Mouse (Mus musculus): Measurements from ENCODE around the gene 3110009E18Rik. TPM values are rescaled to one million over a fixed set of nuclear protein-coding genes. Genes with fewer than 3 reads are reported as not detected.

The 3110009E18Rik gene
- polyA plus RNA-seq, 1 experiment = 5.5 TPM

DNA sequence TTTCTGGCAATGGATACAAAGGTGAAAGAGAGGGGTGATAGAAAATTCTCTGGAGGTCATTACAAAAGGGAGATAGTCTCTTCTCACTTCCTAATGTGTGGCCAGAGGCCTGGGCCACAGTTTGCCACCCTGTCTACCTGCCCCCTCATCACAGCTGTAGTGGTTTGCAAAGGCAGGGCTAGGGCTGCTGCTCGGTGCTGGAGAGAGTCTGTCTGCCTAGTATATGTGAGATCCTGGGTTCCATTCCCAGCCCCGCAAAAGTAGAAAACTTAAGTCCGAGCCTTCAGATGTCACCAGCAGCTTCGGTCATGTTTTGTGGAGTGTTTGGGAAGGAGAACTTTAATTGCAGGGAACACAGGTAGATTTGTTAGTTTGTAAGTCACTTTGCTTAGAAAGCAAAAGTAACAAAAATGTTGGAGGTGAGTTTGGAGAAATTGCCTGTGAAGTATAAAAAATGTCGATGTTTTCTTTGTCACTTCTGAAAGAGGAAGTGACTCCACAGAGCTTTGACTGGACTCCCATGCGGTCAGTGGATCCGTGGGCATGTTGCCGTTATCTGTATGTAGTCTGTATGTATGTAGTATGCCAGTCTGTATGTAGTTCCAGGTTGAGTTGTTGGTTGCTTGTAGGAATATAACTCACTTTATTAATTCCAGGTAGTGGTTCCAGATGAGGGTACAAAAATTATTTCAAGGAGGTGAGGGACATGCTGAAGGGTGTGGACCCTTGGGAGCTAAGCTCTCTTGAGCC is 1.8 kb downstream of the 3110009E18Rik start:
- Histone ChIP-seq H3K4me1 (replicated peaks; ENCODE audit: control insufficient read depth, insufficient read depth, low read length) (peaks cover 19% of the 10 kb centered on the region), H3K27ac (ENCODE audit: control insufficient read depth, insufficient read depth, low read length) (no peak overlapping the region), H3K4me3 (ENCODE audit: control insufficient read depth, insufficient read depth, low read length) (no peak overlapping the region), H3K27me3 (ENCODE audit: control insufficient read depth, insufficient read depth, low read length) (no peaks in the 10 kb centered on the region), H3K36me3 (ENCODE audit: control insufficient read depth, insufficient read depth, low read length) (no peaks in the 10 kb centered on the region)
- DNase-seq = no peak
- 76% methylated on average over 8 of the region's 8 CpGs for WGBS
- TF ChIP-seq POLR2A (IDR thresholded peaks at IDR 0.05; ENCODE audit: control insufficient read depth, extremely low read depth, insufficient read depth, low read length, poor library complexity) = no peak
- no peak for TF ChIP-seq CTCF (IDR thresholded peaks at IDR 0.05; ENCODE audit: borderline replicate concordance, control insufficient read depth, extremely low read depth, insufficient read depth, low read length, poor library complexity)

GRCm38 (mm10) chr1:120124839-120125238 is 3.9 kb downstream of the 3110009E18Rik start:
- TF ChIP-seq CTCF (IDR thresholded peaks at IDR 0.05; ENCODE audit: borderline replicate concordance, control insufficient read depth, extremely low read depth, insufficient read depth, low read length, poor library complexity) (no peak), POLR2A (IDR thresholded peaks at IDR 0.05; ENCODE audit: control insufficient read depth, extremely low read depth, insufficient read depth, low read length, poor library complexity) (no peak)
- Histone ChIP-seq H3K27ac (ENCODE audit: control insufficient read depth, insufficient read depth, low read length) (no peak overlapping the region), H3K27me3 (ENCODE audit: control insufficient read depth, insufficient read depth, low read length) (no peaks in the 10 kb centered on the region), H3K36me3 (ENCODE audit: control insufficient read depth, insufficient read depth, low read length) (no peaks in the 10 kb centered on the region), H3K4me1 (replicated peaks; ENCODE audit: control insufficient read depth, insufficient read depth, low read length) (peaks cover 14% of the 10 kb centered on the region), H3K4me3 (ENCODE audit: control insufficient read depth, insufficient read depth, low read length) (no peak overlapping the region)
- WGBS = 68% methylated on average over 4 of the region's 4 CpGs
- no peak for DNase-seq

DNA sequence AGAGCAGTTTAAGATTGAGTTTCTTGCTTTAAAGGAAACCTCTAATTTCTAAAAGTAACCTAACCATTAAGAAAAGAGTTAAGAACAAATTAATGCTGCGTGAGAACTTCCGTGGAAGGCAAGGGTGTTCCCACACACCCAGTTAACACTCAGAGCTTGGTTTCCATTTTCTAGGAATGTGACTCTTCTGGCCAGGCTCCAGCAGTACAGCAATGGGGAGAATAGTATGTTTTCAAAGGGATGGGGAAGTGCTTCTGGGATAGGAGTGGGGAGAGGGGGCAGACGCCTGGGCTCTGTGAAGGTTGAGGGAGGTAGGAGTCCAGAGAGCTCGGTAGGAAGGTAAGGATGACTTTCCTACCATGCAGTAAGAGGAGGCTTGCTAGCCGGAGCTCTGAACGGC is 4.5 kb downstream of the 3110009E18Rik start:
- no peak overlapping the region for H3K4me3 ChIP-seq (ENCODE audit: control insufficient read depth, insufficient read depth, low read length)
- peaks cover 8% of the 10 kb centered on the region for H3K4me1 ChIP-seq (replicated peaks; ENCODE audit: control insufficient read depth, insufficient read depth, low read length)
- DNase-seq = no peak
- no peaks in the 10 kb centered on the region for H3K36me3 ChIP-seq (ENCODE audit: control insufficient read depth, insufficient read depth, low read length)
- no peak overlapping the region for H3K27ac ChIP-seq (ENCODE audit: control insufficient read depth, insufficient read depth, low read length)
- WGBS = 92% methylated on average over 6 of the region's 6 CpGs
- TF ChIP-seq POLR2A (IDR thresholded peaks at IDR 0.05; ENCODE audit: control insufficient read depth, extremely low read depth, insufficient read depth, low read length, poor library complexity) (no peak), CTCF (IDR thresholded peaks at IDR 0.05; ENCODE audit: borderline replicate concordance, control insufficient read depth, extremely low read depth, insufficient read depth, low read length, poor library complexity) (no peak)
- H3K27me3 ChIP-seq (ENCODE audit: control insufficient read depth, insufficient read depth, low read length) = no peaks in the 10 kb centered on the region

DNA sequence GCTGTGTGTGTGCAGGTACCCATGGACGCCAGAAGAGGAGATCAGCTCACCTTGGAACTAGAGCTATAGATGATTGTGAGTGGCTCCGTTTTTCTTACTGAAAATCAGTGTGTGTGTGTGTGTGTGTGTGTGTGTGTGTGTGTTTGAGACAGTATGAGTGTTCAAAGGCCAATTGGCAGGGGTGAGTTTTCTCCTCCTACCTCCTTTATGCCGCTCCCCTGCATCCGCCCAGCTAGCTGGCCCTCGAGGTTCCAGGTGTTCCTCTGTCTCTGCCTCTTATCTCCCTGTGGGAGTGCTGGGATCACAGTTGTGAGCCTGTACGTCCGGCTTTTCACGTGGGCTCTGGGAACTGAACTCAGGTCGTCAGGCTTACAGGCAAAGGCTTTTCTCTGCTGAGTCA is 5.3 kb downstream of the 3110009E18Rik start:
- H3K27ac ChIP-seq (ENCODE audit: control insufficient read depth, insufficient read depth, low read length) = no peak overlapping the region
- WGBS = 94% methylated on average over 9 of the region's 9 CpGs

DNA sequence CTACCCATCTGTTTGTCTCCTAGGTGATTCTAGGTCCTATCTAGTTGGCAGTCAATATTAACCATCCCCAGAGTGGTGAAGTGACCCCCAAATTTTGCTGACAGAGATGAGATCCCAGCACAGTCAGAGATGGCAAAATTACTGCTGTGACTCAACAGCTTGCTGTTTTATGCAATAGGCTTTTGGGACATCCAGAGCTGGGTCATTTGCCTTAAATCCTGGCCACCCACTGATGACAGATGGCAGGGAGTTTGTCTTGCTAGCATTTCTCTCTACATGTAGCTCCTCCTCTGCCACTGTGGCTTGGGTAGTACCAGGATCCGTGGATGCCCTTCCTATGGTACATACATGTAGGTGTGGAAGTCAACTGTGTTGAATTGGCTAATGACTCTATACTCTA is 11.4 kb downstream of the 3110009E18Rik start:
- TF ChIP-seq CTCF (IDR thresholded peaks at IDR 0.05; ENCODE audit: borderline replicate concordance, control insufficient read depth, extremely low read depth, insufficient read depth, low read length, poor library complexity) = no peak
- TF ChIP-seq POLR2A (IDR thresholded peaks at IDR 0.05; ENCODE audit: control insufficient read depth, extremely low read depth, insufficient read depth, low read length, poor library complexity) = no peak
- H3K27ac ChIP-seq (ENCODE audit: control insufficient read depth, insufficient read depth, low read length) = no peak overlapping the region
- no peak overlapping the region for H3K4me3 ChIP-seq (ENCODE audit: control insufficient read depth, insufficient read depth, low read length)
- H3K27me3 ChIP-seq (ENCODE audit: control insufficient read depth, insufficient read depth, low read length) = no peaks in the 10 kb centered on the region
- H3K4me1 ChIP-seq (replicated peaks; ENCODE audit: control insufficient read depth, insufficient read depth, low read length) = no peaks in the 10 kb centered on the region
- 97% methylated on average over 1 of the region's 1 CpGs for WGBS
- no peak for DNase-seq
- H3K36me3 ChIP-seq (ENCODE audit: control insufficient read depth, insufficient read depth, low read length) = no peaks in the 10 kb centered on the region

More for the DNA sequence above, 5.3 kb downstream of the 3110009E18Rik start:
- Histone ChIP-seq H3K36me3 (ENCODE audit: control insufficient read depth, insufficient read depth, low read length) (no peaks in the 10 kb centered on the region), H3K4me1 (replicated peaks; ENCODE audit: control insufficient read depth, insufficient read depth, low read length) (peaks cover 8% of the 10 kb centered on the region), H3K27me3 (ENCODE audit: control insufficient read depth, insufficient read depth, low read length) (no peaks in the 10 kb centered on the region), H3K4me3 (ENCODE audit: control insufficient read depth, insufficient read depth, low read length) (no peak overlapping the region)
- TF ChIP-seq POLR2A (IDR thresholded peaks at IDR 0.05; ENCODE audit: control insufficient read depth, extremely low read depth, insufficient read depth, low read length, poor library complexity) (no peak), CTCF (IDR thresholded peaks at IDR 0.05; ENCODE audit: borderline replicate concordance, control insufficient read depth, extremely low read depth, insufficient read depth, low read length, poor library complexity) (no peak)
- no peak for DNase-seq

DNA sequence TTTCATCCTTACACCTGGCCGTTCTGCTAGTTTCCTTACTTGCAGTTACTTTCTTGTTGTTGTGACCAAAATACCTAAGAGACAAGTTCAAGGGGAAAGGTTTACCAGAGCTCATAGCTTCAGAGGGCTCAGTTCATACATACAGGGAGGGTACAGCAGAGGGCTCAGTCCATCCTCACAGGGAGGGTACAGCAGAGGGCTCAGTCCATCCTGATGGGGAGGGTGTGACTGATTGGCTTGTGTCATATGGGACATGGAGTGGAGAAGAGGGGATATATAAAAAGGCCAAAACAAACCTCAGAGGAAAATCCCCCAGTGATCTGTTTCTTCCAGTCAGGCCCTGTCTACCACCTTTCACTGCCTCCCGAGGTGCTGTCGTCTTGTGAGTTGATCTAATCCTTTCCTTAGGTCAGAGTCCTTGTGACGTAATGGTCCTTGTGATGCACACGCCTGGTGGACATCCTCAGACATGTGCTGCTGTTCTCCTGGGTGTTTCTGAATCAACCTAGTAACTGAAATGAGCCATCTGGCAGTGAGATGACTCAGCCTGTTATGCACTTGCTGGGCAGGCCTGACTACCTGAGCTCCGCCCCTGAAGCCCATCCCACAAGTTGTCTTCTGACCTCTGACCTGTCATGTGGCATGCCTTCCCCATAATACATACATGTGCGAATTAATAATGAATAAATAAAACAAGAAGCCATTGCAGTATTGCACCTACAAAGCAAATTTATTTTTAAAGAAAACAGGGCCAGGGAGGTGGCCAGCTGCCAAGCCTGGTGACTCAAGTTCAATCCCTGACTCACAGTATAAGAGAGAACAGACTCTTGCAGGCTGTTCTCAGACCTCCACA is 15.2 kb downstream of the 3110009E18Rik start:
- 88% methylated on average over 7 of the region's 7 CpGs for WGBS
- Histone ChIP-seq H3K27me3 (ENCODE audit: control insufficient read depth, insufficient read depth, low read length) (no peaks in the 10 kb centered on the region), H3K4me1 (replicated peaks; ENCODE audit: control insufficient read depth, insufficient read depth, low read length) (no peaks in the 10 kb centered on the region), H3K36me3 (ENCODE audit: control insufficient read depth, insufficient read depth, low read length) (no peaks in the 10 kb centered on the region), H3K27ac (ENCODE audit: control insufficient read depth, insufficient read depth, low read length) (no peak overlapping the region), H3K4me3 (ENCODE audit: control insufficient read depth, insufficient read depth, low read length) (no peak overlapping the region)
- TF ChIP-seq CTCF (IDR thresholded peaks at IDR 0.05; ENCODE audit: borderline replicate concordance, control insufficient read depth, extremely low read depth, insufficient read depth, low read length, poor library complexity) (no peak), POLR2A (IDR thresholded peaks at IDR 0.05; ENCODE audit: control insufficient read depth, extremely low read depth, insufficient read depth, low read length, poor library complexity) (no peak)
- DNase-seq = no peak
